31 mouse cellular contexts compared by ENCODE assay signal in genomic region chr8:81512826-81513225, GRCm38 (mm10).
"Had no signal": no experiment of that assay in that cellular context is flagged by ENCODE, and none has a peak within 500 bp of the region (broad histone marks: within the 10 kb centered on the region; RNA-seq: fewer than 3 reads in every experiment).

No protein-coding gene starts in this region.

- DNase-seq: left cerebral cortex, postnatal 4 days; liver; liver, embryonic 13.5 days; liver, postnatal 0 days; lung, adult 18-20 months; lung, adult 2 months; lung, embryonic 14.5 days; lung, postnatal 10 days; lung, postnatal 14 days; lung, postnatal 36 days; lung, postnatal 4 days; midbrain, embryonic 14.5 days had no signal

- H3K27ac ChIP-seq: limb, embryonic 10.5 days; limb, embryonic 12.5 days; limb, embryonic 13.5 days; limb, embryonic 15.5 days; liver, embryonic 12.5 days; liver, embryonic 13.5 days; liver, embryonic 14.5 days; liver, embryonic 15.5 days; lung, embryonic 15.5 days; macrophage; midbrain, embryonic 10.5 days; midbrain, embryonic 12.5 days; midbrain, embryonic 13.5 days; midbrain, embryonic 15.5 days had no signal

- ATAC-seq: liver, embryonic 12.5 days; liver, postnatal 0 days; lung, postnatal 0 days; midbrain, embryonic 13.5 days; midbrain, embryonic 15.5 days; midbrain, embryonic 16.5 days had no signal

- H3K4me3 ChIP-seq: limb, embryonic 10.5 days; limb, embryonic 12.5 days; limb, embryonic 13.5 days; limb, embryonic 15.5 days; liver, embryonic 12.5 days; liver, embryonic 13.5 days; liver, embryonic 15.5 days; lung, embryonic 15.5 days; megakaryocyte, embryonic 14.5 days; midbrain, embryonic 10.5 days; midbrain, embryonic 12.5 days; midbrain, embryonic 13.5 days; midbrain, embryonic 15.5 days; myocyte had no signal

- H3K36me3 ChIP-seq: limb, embryonic 10.5 days; limb, embryonic 12.5 days; limb, embryonic 13.5 days; limb, embryonic 15.5 days; liver, embryonic 12.5 days; liver, embryonic 13.5 days; liver, embryonic 15.5 days; lung, embryonic 15.5 days; midbrain, embryonic 10.5 days; midbrain, embryonic 12.5 days; midbrain, embryonic 13.5 days; midbrain, embryonic 15.5 days had no signal

- H3K27me3 ChIP-seq: limb, embryonic 12.5 days; limb, embryonic 13.5 days; limb, embryonic 15.5 days; liver, embryonic 12.5 days; liver, embryonic 13.5 days; liver, embryonic 15.5 days; lung, embryonic 15.5 days; megakaryocyte, embryonic 14.5 days; midbrain, embryonic 12.5 days; midbrain, embryonic 13.5 days; midbrain, embryonic 15.5 days had no signal

- H3K9me3 ChIP-seq: limb, embryonic 10.5 days; limb, embryonic 12.5 days; limb, embryonic 13.5 days; limb, embryonic 15.5 days; liver, embryonic 12.5 days; liver, embryonic 13.5 days; liver, embryonic 15.5 days; lung, embryonic 15.5 days; megakaryocyte, embryonic 14.5 days; midbrain, embryonic 10.5 days; midbrain, embryonic 12.5 days; midbrain, embryonic 13.5 days; midbrain, embryonic 15.5 days had no signal

- H3K9ac ChIP-seq: limb, embryonic 12.5 days; limb, embryonic 13.5 days; limb, embryonic 15.5 days; liver, embryonic 12.5 days; liver, embryonic 13.5 days; liver, embryonic 14.5 days; liver, embryonic 15.5 days; liver, postnatal 0 days; lung, embryonic 14.5 days; lung, embryonic 15.5 days; midbrain, embryonic 12.5 days; midbrain, embryonic 13.5 days; midbrain, embryonic 15.5 days had no signal

- H3K4me2 ChIP-seq: limb, embryonic 12.5 days; limb, embryonic 13.5 days; limb, embryonic 15.5 days; liver, embryonic 11.5 days; liver, embryonic 12.5 days; liver, embryonic 13.5 days; liver, embryonic 15.5 days; lung, embryonic 14.5 days; lung, embryonic 15.5 days; midbrain, embryonic 11.5 days; midbrain, embryonic 12.5 days; midbrain, embryonic 13.5 days; midbrain, embryonic 15.5 days had no signal

- H3K4me1 ChIP-seq: limb, embryonic 10.5 days; limb, embryonic 12.5 days; limb, embryonic 15.5 days; liver, embryonic 12.5 days; liver, embryonic 13.5 days; liver, embryonic 15.5 days; lung, embryonic 15.5 days; midbrain, embryonic 10.5 days; midbrain, embryonic 12.5 days; midbrain, embryonic 13.5 days; midbrain, embryonic 15.5 days had no signal
